16 mouse cellular contexts compared by ENCODE assay signal in the genomic region with DNA sequence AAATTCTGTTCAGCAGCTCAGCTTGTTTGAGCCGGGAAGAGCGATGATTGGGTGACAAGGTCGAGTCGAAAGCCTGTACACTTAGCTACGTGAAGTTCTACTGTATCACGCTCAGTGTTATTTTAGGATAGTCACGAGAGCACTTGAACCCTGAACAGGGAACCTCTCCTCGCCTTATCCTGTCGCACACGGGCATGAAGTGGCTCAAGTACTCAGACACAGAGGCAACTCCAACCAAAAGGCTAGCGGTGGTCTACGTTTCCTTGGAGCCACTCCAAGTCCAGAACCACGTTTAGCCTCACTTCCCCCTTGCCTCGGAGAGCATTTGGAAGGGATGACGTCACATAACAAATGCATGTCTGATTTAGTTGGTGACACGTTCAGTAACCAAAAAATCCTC. TPM values are rescaled to one million over a fixed set of nuclear protein-coding genes. Genes with fewer than 3 reads are reported as not detected.
DNase-seq lines count a peak whose midpoint lies in the region; ATAC-seq lines count a peak whose summit lies in the region.
"Had no signal": no experiment of that assay in that cellular context is flagged by ENCODE, and none has a peak within 500 bp of the region (broad histone marks: within the 10 kb centered on the region; RNA-seq: fewer than 3 reads in every experiment).

No protein-coding gene starts in this region.

- no peak overlapping the region for H3K4me3 ChIP-seq in forebrain, embryonic 16.5 days (replicated peaks; ENCODE audit: low read length)
- H3K4me3 ChIP-seq: embryonic facial prominence, embryonic 15.5 days; limb, embryonic 15.5 days; midbrain, embryonic 12.5 days had no signal

- no peaks in the 10 kb centered on the region for H3K27me3 ChIP-seq in forebrain, embryonic 16.5 days (replicated peaks; ENCODE audit: control insufficient read depth, insufficient read depth, low read length)
- H3K27me3 ChIP-seq: embryonic facial prominence, embryonic 15.5 days; limb, embryonic 15.5 days; midbrain, embryonic 12.5 days had no signal

- H3K4me2 ChIP-seq in forebrain, embryonic 16.5 days (ENCODE audit: low read length), result no peak overlapping the region
- H3K4me2 ChIP-seq: embryonic facial prominence, embryonic 15.5 days; hindbrain, embryonic 14.5 days; limb, embryonic 15.5 days; midbrain, embryonic 12.5 days had no signal

- H3K27ac ChIP-seq in forebrain, embryonic 16.5 days (ENCODE audit: low read length), result no peak overlapping the region
- H3K27ac ChIP-seq: embryonic facial prominence, embryonic 15.5 days; hindbrain, embryonic 14.5 days; midbrain, embryonic 12.5 days had no signal

- H3K36me3 ChIP-seq in forebrain, embryonic 16.5 days (ENCODE audit: control insufficient read depth, insufficient read depth), result no peaks in the 10 kb centered on the region
- H3K36me3 ChIP-seq: embryonic facial prominence, embryonic 15.5 days; limb, embryonic 15.5 days; midbrain, embryonic 12.5 days had no signal

- no peak for ATAC-seq in forebrain, embryonic 16.5 days

- no peak overlapping the region for H3K9ac ChIP-seq in forebrain, embryonic 16.5 days (replicated peaks; ENCODE audit: low read depth, low read length)
- H3K9ac ChIP-seq: embryonic facial prominence, embryonic 15.5 days; hindbrain, embryonic 14.5 days; limb, embryonic 15.5 days; midbrain, embryonic 12.5 days had no signal

- H3K4me1 ChIP-seq in forebrain, embryonic 16.5 days (replicated peaks; ENCODE audit: control insufficient read depth, insufficient read depth, low read length), result no peaks in the 10 kb centered on the region
- H3K4me1 ChIP-seq: embryonic facial prominence, embryonic 15.5 days; limb, embryonic 15.5 days; midbrain, embryonic 12.5 days had no signal

- peak; percentile 7 for DNase-seq in kidney, adult 18-20 months
- DNase-seq in kidney, postnatal 25 days, result no peak
- DNase-seq in right cerebral cortex, adult 2 months (ENCODE audit: low spot score in 2 of 2), result peak; percentile 11 to 37
- DNase-seq in right cerebral cortex, postnatal 4 days, result no peak
- DNase-seq in heart, postnatal 14 days, result peak; percentile 7 to 11
- no peak for DNase-seq in spleen, postnatal 10 days (ENCODE audit: low spot score in 2 of 2)
- DNase-seq in cerebellum, adult 9-10 months, result no peak
- DNase-seq: adrenal gland, postnatal 36 days; cerebellum, postnatal 10 days; thymus, postnatal 14 days had no signal

- intact Hi-C loops in heart, postnatal 14 days (cut with DNase I), result no loop called here

- 80% methylated on average over 16 of the region's 16 CpGs for WGBS in forebrain, embryonic 16.5 days

- H3K9me3 ChIP-seq in forebrain, embryonic 16.5 days (ENCODE audit: control insufficient read depth, low read length), result no peaks in the 10 kb centered on the region
- H3K9me3 ChIP-seq: embryonic facial prominence, embryonic 15.5 days; limb, embryonic 15.5 days; midbrain, embryonic 12.5 days had no signal

RNA-seq across cellular contexts. Expression of gene Mybpc1, which starts 17.7 kb away (rescaled TPM):
- total RNA-seq in heart, postnatal 14 days (2021), result under 1 TPM; 0.19 to 0.20 TPM
- 1.8 and 2.6 TPM in 2 replicates for polyA plus RNA-seq in forebrain, embryonic 16.5 days (2015; fragmentation: Nextera tagmentation; extraction: Ambion mirVana)
- total RNA-seq: neutrophil, adult 5-6 weeks had no signal

Comparison
In these comparisons a context has a peak if more than half of its experiments do, and no peak if none do; other contexts are left out.
1. DNase-seq: peak in kidney, adult 18-20 months (single experiment), right cerebral cortex, adult 2 months (2 of 2) and heart, postnatal 14 days (2 of 2); none in kidney, postnatal 25 days (0 of 2), right cerebral cortex, postnatal 4 days (single experiment), spleen, postnatal 10 days (0 of 2) and cerebellum, adult 9-10 months (single experiment).